Mouse (Mus musculus): ENCODE measurements at regions not wholly inside any gene's neighbourhood (a gene's known extent, or its start where the extent isn't known, plus 50 kb on each side); places are given as distances from the start of the nearest gene placed in this dataset.

GRCm38 (mm10) chr3:151332317-151332687 is 105.4 kb upstream of the Adgrl4 start:
- WGBS: 61% methylated on average over 1 of the region's 1 CpGs
- Histone ChIP-seq H3K9me3 (ENCODE audit: control insufficient read depth, low read depth, low read length) (no peaks in the 10 kb centered on the region), H3K36me3 (ENCODE audit: control insufficient read depth, insufficient read depth, low read length) (no peaks in the 10 kb centered on the region), H3K4me2 (replicated peaks; ENCODE audit: low read depth, low read length) (no peak overlapping the region), H3K9ac (replicated peaks; ENCODE audit: low read depth, low read length) (no peak overlapping the region), H3K4me3 (ENCODE audit: low read depth, low read length) (no peak overlapping the region), H3K4me1 (ENCODE audit: control insufficient read depth, insufficient read depth, low read length) (no peaks in the 10 kb centered on the region), H3K27me3 (ENCODE audit: control insufficient read depth, insufficient read depth, low read length) (no peaks in the 10 kb centered on the region), H3K27ac (ENCODE audit: low read length) (no peak overlapping the region)
- no peak for ATAC-seq (ENCODE audit: insufficient number of reproducible peaks, insufficient read depth, low FRiP score, low read depth)

- ATAC-seq (ENCODE audit: insufficient number of reproducible peaks, insufficient read depth, low FRiP score, low read depth): no peak
- H3K9me3 ChIP-seq (ENCODE audit: control insufficient read depth, low read depth, low read length): no peaks in the 10 kb centered on the region
- WGBS: 69% methylated on average over 9 of the region's 9 CpGs
- no peak overlapping the region for H3K9ac ChIP-seq (replicated peaks; ENCODE audit: low read depth, low read length)
- H3K4me1 ChIP-seq (ENCODE audit: control insufficient read depth, insufficient read depth, low read length): no peaks in the 10 kb centered on the region
- no peaks in the 10 kb centered on the region for H3K36me3 ChIP-seq (ENCODE audit: control insufficient read depth, insufficient read depth, low read length)
- no peak overlapping the region for H3K4me2 ChIP-seq (replicated peaks; ENCODE audit: low read depth, low read length)
- no peaks in the 10 kb centered on the region for H3K27me3 ChIP-seq (ENCODE audit: control insufficient read depth, insufficient read depth, low read length)
- H3K27ac ChIP-seq (ENCODE audit: low read length): no peak overlapping the region
- no peak overlapping the region for H3K4me3 ChIP-seq (ENCODE audit: low read depth, low read length)
These were observed 104.8 kb upstream of the Adgrl4 start for GRCm38 (mm10) chr3:151332688-151333452.

- no peak for ATAC-seq (ENCODE audit: insufficient number of reproducible peaks, insufficient read depth, low FRiP score, low read depth)
- no peaks in the 10 kb centered on the region for H3K36me3 ChIP-seq (ENCODE audit: control insufficient read depth, insufficient read depth, low read length)
These were observed 103.8 kb upstream of the Adgrl4 start for GRCm38 (mm10) chr3:151333867-151334341.

GRCm38 (mm10) chr3:151351481-151352090 is 86.1 kb upstream of the Adgrl4 start:
- H3K4me3 ChIP-seq (ENCODE audit: low read depth, low read length): no peak overlapping the region
- no peaks in the 10 kb centered on the region for H3K9me3 ChIP-seq (ENCODE audit: control insufficient read depth, low read depth, low read length)
- H3K36me3 ChIP-seq (ENCODE audit: control insufficient read depth, insufficient read depth, low read length): no peaks in the 10 kb centered on the region
- no peaks in the 10 kb centered on the region for H3K4me1 ChIP-seq (ENCODE audit: control insufficient read depth, insufficient read depth, low read length)
- no peak for ATAC-seq (ENCODE audit: insufficient number of reproducible peaks, insufficient read depth, low FRiP score, low read depth)
- no peak overlapping the region for H3K4me2 ChIP-seq (replicated peaks; ENCODE audit: low read depth, low read length)
- no peaks in the 10 kb centered on the region for H3K27me3 ChIP-seq (ENCODE audit: control insufficient read depth, insufficient read depth, low read length)
- no peak overlapping the region for H3K9ac ChIP-seq (replicated peaks; ENCODE audit: low read depth, low read length)
- 43% methylated on average over 4 of the region's 4 CpGs for WGBS
- H3K27ac ChIP-seq (ENCODE audit: low read length): no peak overlapping the region

More at GRCm38 (mm10) chr3:151333867-151334341, 103.8 kb upstream of the Adgrl4 start:
- no peak overlapping the region for H3K4me3 ChIP-seq (ENCODE audit: low read depth, low read length)
- H3K27ac ChIP-seq (ENCODE audit: low read length): no peak overlapping the region
- no peak overlapping the region for H3K9ac ChIP-seq (replicated peaks; ENCODE audit: low read depth, low read length)
- H3K27me3 ChIP-seq (ENCODE audit: control insufficient read depth, insufficient read depth, low read length): no peaks in the 10 kb centered on the region
- H3K9me3 ChIP-seq (ENCODE audit: control insufficient read depth, low read depth, low read length): no peaks in the 10 kb centered on the region
- 58% methylated on average over 6 of the region's 6 CpGs for WGBS
- H3K4me1 ChIP-seq (ENCODE audit: control insufficient read depth, insufficient read depth, low read length): no peaks in the 10 kb centered on the region
- H3K4me2 ChIP-seq (replicated peaks; ENCODE audit: low read depth, low read length): no peak overlapping the region

- 79% methylated on average over 4 of the region's 4 CpGs for WGBS
- Histone ChIP-seq H3K36me3 (ENCODE audit: control insufficient read depth, insufficient read depth, low read length) (no peaks in the 10 kb centered on the region), H3K9me3 (ENCODE audit: control insufficient read depth, low read depth, low read length) (no peaks in the 10 kb centered on the region), H3K4me1 (ENCODE audit: control insufficient read depth, insufficient read depth, low read length) (no peaks in the 10 kb centered on the region), H3K27ac (ENCODE audit: low read length) (no peak overlapping the region), H3K4me2 (replicated peaks; ENCODE audit: low read depth, low read length) (no peak overlapping the region), H3K9ac (replicated peaks; ENCODE audit: low read depth, low read length) (no peak overlapping the region), H3K27me3 (ENCODE audit: control insufficient read depth, insufficient read depth, low read length) (no peaks in the 10 kb centered on the region), H3K4me3 (ENCODE audit: low read depth, low read length) (no peak overlapping the region)
- no peak for ATAC-seq (ENCODE audit: insufficient number of reproducible peaks, insufficient read depth, low FRiP score, low read depth)
These were observed 71.4 kb upstream of the Adgrl4 start for GRCm38 (mm10) chr3:151366302-151366701.

GRCm38 (mm10) chr3:151366707-151367306 is 70.9 kb upstream of the Adgrl4 start:
- 82% methylated on average over 4 of the region's 4 CpGs for WGBS
- H3K9me3 ChIP-seq (ENCODE audit: control insufficient read depth, low read depth, low read length): no peaks in the 10 kb centered on the region
- no peak overlapping the region for H3K27ac ChIP-seq (ENCODE audit: low read length)
- no peak overlapping the region for H3K4me3 ChIP-seq (ENCODE audit: low read depth, low read length)
- H3K36me3 ChIP-seq (ENCODE audit: control insufficient read depth, insufficient read depth, low read length): no peaks in the 10 kb centered on the region
- no peaks in the 10 kb centered on the region for H3K27me3 ChIP-seq (ENCODE audit: control insufficient read depth, insufficient read depth, low read length)
- ATAC-seq (ENCODE audit: insufficient number of reproducible peaks, insufficient read depth, low FRiP score, low read depth): no peak
- H3K4me1 ChIP-seq (ENCODE audit: control insufficient read depth, insufficient read depth, low read length): no peaks in the 10 kb centered on the region
- no peak overlapping the region for H3K9ac ChIP-seq (replicated peaks; ENCODE audit: low read depth, low read length)
- no peak overlapping the region for H3K4me2 ChIP-seq (replicated peaks; ENCODE audit: low read depth, low read length)

- ATAC-seq (ENCODE audit: insufficient number of reproducible peaks, insufficient read depth, low FRiP score, low read depth): no peak
- no peaks in the 10 kb centered on the region for H3K4me1 ChIP-seq (ENCODE audit: control insufficient read depth, insufficient read depth, low read length)
- no peak overlapping the region for H3K4me3 ChIP-seq (ENCODE audit: low read depth, low read length)
- H3K27ac ChIP-seq (ENCODE audit: low read length): no peak overlapping the region
- H3K9me3 ChIP-seq (ENCODE audit: control insufficient read depth, low read depth, low read length): no peaks in the 10 kb centered on the region
- WGBS: 62% methylated on average over 5 of the region's 5 CpGs
- H3K27me3 ChIP-seq (ENCODE audit: control insufficient read depth, insufficient read depth, low read length): no peaks in the 10 kb centered on the region
- no peak overlapping the region for H3K4me2 ChIP-seq (replicated peaks; ENCODE audit: low read depth, low read length)
- no peaks in the 10 kb centered on the region for H3K36me3 ChIP-seq (ENCODE audit: control insufficient read depth, insufficient read depth, low read length)
- no peak overlapping the region for H3K9ac ChIP-seq (replicated peaks; ENCODE audit: low read depth, low read length)
These were observed 54.2 kb upstream of the Adgrl4 start for GRCm38 (mm10) chr3:151383326-151384019.

GRCm38 (mm10) chr3:151384850-151385249 is 52.8 kb upstream of the Adgrl4 start:
- Histone ChIP-seq H3K9ac (replicated peaks; ENCODE audit: low read depth, low read length) (no peak overlapping the region), H3K4me2 (replicated peaks; ENCODE audit: low read depth, low read length) (no peak overlapping the region), H3K36me3 (ENCODE audit: control insufficient read depth, insufficient read depth, low read length) (no peaks in the 10 kb centered on the region), H3K9me3 (ENCODE audit: control insufficient read depth, low read depth, low read length) (no peaks in the 10 kb centered on the region), H3K4me1 (ENCODE audit: control insufficient read depth, insufficient read depth, low read length) (no peaks in the 10 kb centered on the region), H3K27ac (ENCODE audit: low read length) (no peak overlapping the region), H3K27me3 (ENCODE audit: control insufficient read depth, insufficient read depth, low read length) (no peaks in the 10 kb centered on the region), H3K4me3 (ENCODE audit: low read depth, low read length) (no peak overlapping the region)
- ATAC-seq (ENCODE audit: insufficient number of reproducible peaks, insufficient read depth, low FRiP score, low read depth): no peak
- WGBS: 83% methylated on average over 5 of the region's 5 CpGs

Measured in stomach, embryonic 14.5 days (tissue).